Mouse (Mus musculus): ENCODE data around the gene Cops4.

DNA sequence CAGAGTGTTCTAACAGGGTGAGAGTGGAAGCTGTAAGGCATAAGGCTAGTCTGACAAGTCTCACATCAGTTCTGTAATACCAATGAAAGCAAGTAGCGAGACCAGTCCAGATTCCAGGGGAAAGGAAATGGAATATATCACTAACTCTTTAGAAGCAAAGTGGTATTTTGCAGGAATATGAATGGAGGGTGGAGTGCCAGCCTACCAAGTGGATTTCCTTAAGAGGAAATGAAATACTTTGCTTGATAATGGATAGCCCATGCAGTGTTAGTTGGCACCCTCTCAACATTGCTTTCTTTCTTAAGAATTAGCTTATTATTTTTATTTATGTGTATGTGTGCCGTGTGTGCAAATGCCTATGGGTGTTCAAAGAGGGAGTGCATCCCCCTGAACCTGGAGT lies 2.1 kb downstream of the Cops4 start:
- TF ChIP-seq POLR2A (IDR thresholded peaks at IDR 0.05; ENCODE audit: insufficient read depth, low read depth, low read length) (no peak), CTCF (IDR thresholded peaks at IDR 0.05; ENCODE audit: insufficient read depth, low read depth, low read length) (no peak)
